Mouse (Mus musculus): ENCODE measurements around the gene Gad2.

DNA sequence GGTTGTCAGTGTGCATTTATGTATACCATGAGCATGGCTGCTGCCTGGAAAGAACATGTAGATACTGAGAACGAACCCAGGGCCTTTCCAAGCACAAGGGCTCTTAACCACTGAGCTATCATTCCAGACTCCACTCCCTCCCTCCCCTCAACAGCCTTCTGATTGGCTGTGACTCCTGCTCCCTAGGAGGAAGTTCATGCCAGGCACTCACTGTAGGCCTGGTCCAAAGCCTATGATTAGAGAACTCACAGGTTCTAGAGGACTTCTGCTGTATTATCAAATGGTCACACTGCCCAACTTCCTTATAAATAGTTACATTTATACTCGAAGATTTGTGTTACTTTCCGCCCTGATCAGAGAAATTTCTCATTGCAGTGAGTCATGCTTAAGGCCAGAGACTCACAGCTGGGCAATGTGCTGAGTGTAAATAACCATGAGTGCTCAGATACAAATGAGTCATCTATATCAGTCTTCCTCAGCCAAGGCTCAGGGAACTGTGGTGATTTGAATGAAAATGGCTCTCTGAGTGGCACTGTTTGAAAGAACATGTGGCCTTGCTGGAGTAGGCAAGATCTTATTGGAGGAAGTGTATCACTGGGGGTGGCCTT, 102.0 kb downstream of the Gad2 start:
- TF ChIP-seq CTCF (IDR thresholded peaks at IDR 0.05; ENCODE audit: low read depth) (no peak), EP300 (IDR thresholded peaks at IDR 0.05; ENCODE audit: low read depth) (no peak)

All from liver, postnatal 0 days (tissue).